Mouse (Mus musculus): Measurements from ENCODE around the gene Sae1.

DNA sequence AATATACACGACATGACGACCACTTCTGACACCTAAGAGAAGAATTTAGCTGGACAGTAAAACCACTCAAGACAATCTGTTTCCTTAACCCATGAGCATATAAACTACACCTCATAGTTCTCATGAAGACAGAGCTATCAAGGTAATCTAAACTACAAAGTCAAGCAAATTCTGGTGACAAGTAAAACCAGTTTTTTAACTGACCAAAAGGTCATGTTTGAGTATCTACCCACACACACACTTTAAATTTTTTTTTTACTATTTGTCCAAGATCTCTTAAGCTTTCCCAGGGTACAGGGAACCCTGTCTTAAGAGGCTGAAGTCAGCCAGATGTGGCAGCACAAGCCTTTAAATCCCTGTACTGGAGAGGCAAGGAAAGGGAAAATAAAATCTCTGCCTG is 18.8 kb downstream of the Sae1 start:
- TF ChIP-seq POLR2A (IDR thresholded peaks at IDR 0.05; ENCODE audit: control insufficient read depth in 1 of 2, insufficient read depth in 1 of 2, low read depth in 1 of 2, low read length in 2 of 2, poor library complexity in 1 of 2): no peak
- no peak for TF ChIP-seq ZKSCAN1 (IDR thresholded peaks at IDR 0.05; ENCODE audit: low read depth, low read length)
- TF ChIP-seq TBP (IDR thresholded peaks at IDR 0.05; ENCODE audit: low read depth, low read length): no peak
- TF ChIP-seq USF1 (IDR thresholded peaks at IDR 0.05; ENCODE audit: low read depth, low read length): no peak
